Mouse (Mus musculus): ENCODE measurements at regions not wholly inside any gene's neighbourhood (a gene's known extent, or its start where the extent isn't known, plus 50 kb on each side); places are given as distances from the start of the nearest gene placed in this dataset.

DNA sequence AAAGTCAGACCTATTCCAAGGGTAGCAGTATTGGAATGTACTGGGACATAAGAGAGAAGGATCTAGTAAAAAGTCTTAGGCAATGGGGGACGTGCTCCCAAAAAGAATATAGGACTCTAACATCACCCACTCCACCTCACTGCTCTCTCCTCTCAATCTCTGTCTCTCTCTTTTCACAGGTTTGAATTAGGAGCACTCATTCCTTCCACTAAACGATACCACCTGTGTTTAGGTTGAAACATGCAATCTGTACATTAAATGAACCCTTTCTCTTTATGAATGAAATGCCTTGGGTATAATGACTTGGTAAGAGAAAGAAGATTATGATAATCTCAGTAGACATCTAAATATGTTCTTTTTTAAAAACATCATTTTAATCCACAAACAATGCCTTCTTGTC lies 129.4 kb downstream of the Zpld1 start:
- 81% methylated on average over 2 of the region's 2 CpGs for WGBS
- no peak for DNase-seq
- no peak for TF ChIP-seq CTCF (IDR thresholded peaks at IDR 0.05; ENCODE audit: insufficient read depth, low read length)
- no peak for TF ChIP-seq POLR2A (IDR thresholded peaks at IDR 0.05; ENCODE audit: borderline replicate concordance, extremely low read depth, low read depth, low read length)
- Histone ChIP-seq H3K4me1 (ENCODE audit: control insufficient read depth, insufficient read depth, low read length) (no peaks in the 10 kb centered on the region), H3K4me3 (replicated peaks; ENCODE audit: extremely low read depth, low read depth, low read length) (no peak overlapping the region)

DNA sequence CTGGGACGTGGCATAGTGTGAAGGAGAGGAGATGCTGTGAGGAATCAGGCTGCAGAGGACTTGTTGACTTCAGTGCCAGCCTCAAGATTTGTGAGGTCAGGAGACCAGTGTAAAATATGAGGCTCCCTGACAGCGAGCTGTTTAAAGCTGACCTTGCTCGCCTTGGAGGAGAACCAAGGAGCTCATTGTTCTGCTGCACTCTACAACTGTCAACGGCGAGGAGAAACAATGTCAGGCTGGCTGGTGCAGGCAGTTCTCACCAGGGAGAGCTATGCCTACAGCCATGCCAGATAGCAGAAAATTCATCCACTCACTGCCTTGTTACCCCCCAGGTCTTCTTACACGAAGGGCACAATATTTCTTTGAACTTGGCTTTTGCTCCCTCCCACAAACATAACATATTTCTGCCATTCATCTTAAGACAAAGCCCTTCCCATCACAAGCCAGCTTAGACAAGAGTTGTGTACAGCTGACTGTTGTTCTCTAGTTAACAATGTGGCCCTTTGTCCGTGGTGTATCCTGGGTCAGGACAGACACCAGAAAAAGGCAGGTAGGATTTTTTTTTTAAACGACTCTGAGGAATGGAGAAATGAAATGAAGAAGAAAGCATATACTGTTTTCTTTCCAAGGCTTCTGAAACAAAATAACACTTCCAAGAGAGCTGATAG lies 131.5 kb downstream of the Zpld1 start:
- 51% methylated on average over 8 of the region's 8 CpGs for WGBS
- DNase-seq: no peak
- H3K4me3 ChIP-seq (replicated peaks; ENCODE audit: extremely low read depth, low read depth, low read length): no peak overlapping the region
- H3K4me1 ChIP-seq (ENCODE audit: control insufficient read depth, insufficient read depth, low read length): no peaks in the 10 kb centered on the region
- TF ChIP-seq CTCF (IDR thresholded peaks at IDR 0.05; ENCODE audit: insufficient read depth, low read length): no peak
- TF ChIP-seq POLR2A (IDR thresholded peaks at IDR 0.05; ENCODE audit: borderline replicate concordance, extremely low read depth, low read depth, low read length): no peak

DNA sequence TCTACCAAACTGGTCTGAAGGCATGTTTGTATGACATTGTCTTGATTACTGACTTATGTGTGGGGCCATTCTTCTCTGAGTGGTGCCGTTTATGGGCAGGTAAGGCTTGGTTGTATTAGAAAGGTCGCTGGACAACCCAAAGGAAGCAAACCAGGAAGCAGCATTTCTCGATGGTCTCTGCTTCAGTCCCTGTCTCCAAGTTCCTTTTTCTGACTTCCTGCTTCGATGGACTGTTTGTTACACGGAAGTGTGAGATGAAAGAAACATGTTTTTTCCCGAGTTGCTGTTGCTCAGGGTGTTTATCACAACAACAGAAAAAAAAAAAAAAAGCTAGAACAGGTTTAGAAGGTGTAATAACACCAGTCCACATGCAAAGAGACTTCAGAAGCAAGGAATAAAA lies 134.9 kb downstream of the Zpld1 start:
- TF ChIP-seq POLR2A (IDR thresholded peaks at IDR 0.05; ENCODE audit: borderline replicate concordance, extremely low read depth, low read depth, low read length): no peak
- no peak for TF ChIP-seq CTCF (IDR thresholded peaks at IDR 0.05; ENCODE audit: insufficient read depth, low read length)
- no peaks in the 10 kb centered on the region for H3K4me1 ChIP-seq (ENCODE audit: control insufficient read depth, insufficient read depth, low read length)
- WGBS: 48% methylated on average over 6 of the region's 6 CpGs
- DNase-seq: no peak
- no peak overlapping the region for H3K4me3 ChIP-seq (replicated peaks; ENCODE audit: extremely low read depth, low read depth, low read length)

DNA sequence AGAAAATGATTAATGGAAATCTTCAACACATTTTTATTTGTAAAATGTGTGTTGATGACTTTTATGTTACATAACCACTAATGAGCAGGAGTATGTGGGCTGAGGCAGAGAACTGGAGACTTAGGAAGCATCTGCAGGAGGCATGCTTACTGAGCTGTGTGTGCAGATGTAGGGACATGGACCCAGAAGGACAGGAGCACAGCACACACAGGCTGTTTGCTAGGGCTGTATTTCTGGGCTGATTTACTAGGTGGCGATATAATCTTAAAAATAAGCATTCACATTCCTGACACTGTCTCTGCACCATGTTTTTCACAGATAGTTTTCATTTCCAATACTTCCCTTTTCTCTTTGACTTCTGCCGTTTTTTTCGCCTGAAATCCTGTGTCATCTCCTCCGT lies 146.1 kb downstream of the Zpld1 start:
- no peak for DNase-seq

DNA sequence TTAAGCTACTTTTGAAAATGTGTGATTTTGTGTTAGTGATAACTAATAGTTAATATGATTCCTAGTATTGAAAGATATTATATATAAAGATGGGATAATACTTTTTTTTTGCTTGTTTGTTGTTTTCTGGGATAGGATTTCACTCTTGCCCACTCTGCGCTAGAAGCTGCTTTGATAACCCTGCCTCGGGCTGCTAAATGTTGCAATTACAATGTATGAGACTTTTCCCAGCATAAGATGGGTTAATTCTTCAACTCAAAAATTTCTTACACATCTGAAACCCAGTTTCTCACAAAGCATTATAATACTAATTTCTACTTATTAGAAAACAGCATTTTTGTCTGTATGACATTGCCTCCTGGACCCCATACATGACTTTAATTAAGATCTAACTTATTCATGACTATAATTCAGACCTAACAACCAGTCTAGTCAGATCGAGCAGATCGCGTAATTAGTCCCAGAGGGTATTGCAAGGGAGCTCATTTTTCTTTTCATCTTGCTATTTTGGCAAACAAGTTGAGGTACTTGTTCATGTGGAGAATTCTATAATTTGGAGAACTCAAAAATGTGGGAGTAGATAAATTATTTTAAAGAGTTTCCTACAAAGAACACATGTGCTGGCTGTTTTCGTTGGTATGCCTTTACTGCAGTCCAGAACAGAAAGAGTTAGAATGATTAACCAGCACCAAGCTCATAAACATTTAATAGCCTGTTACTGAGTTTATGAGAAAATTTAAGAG lies 155.2 kb downstream of the Zpld1 start:
- no peak for DNase-seq
- Histone ChIP-seq H3K4me3 (replicated peaks; ENCODE audit: extremely low read depth, low read depth, low read length) (no peak overlapping the region), H3K4me1 (ENCODE audit: control insufficient read depth, insufficient read depth, low read length) (no peaks in the 10 kb centered on the region)
- WGBS: 87% methylated on average over 6 of the region's 6 CpGs
- TF ChIP-seq POLR2A (IDR thresholded peaks at IDR 0.05; ENCODE audit: borderline replicate concordance, extremely low read depth, low read depth, low read length) (no peak), CTCF (IDR thresholded peaks at IDR 0.05; ENCODE audit: insufficient read depth, low read length) (no peak)

More for the DNA sequence above, 146.1 kb downstream of the Zpld1 start:
- TF ChIP-seq POLR2A (IDR thresholded peaks at IDR 0.05; ENCODE audit: borderline replicate concordance, extremely low read depth, low read depth, low read length): no peak
- TF ChIP-seq CTCF (IDR thresholded peaks at IDR 0.05; ENCODE audit: insufficient read depth, low read length): peak; percentile 21; the same call in 1 of the 2 replicates
- Histone ChIP-seq H3K4me1 (ENCODE audit: control insufficient read depth, insufficient read depth, low read length) (no peaks in the 10 kb centered on the region), H3K4me3 (replicated peaks; ENCODE audit: extremely low read depth, low read depth, low read length) (no peak overlapping the region)
- 34% methylated on average over 4 of the region's 4 CpGs for WGBS

- no peak for DNase-seq
- no peak overlapping the region for H3K4me3 ChIP-seq (replicated peaks; ENCODE audit: extremely low read depth, low read depth, low read length)
- no peaks in the 10 kb centered on the region for H3K4me1 ChIP-seq (ENCODE audit: control insufficient read depth, insufficient read depth, low read length)
- TF ChIP-seq CTCF (IDR thresholded peaks at IDR 0.05; ENCODE audit: insufficient read depth, low read length) (no peak), POLR2A (IDR thresholded peaks at IDR 0.05; ENCODE audit: borderline replicate concordance, extremely low read depth, low read depth, low read length) (no peak)
Observed at GRCm38 (mm10) chr16:55134961-55135360, 162.8 kb downstream of the Zpld1 start.

- TF ChIP-seq CTCF (IDR thresholded peaks at IDR 0.05; ENCODE audit: insufficient read depth, low read length): no peak
- TF ChIP-seq POLR2A (IDR thresholded peaks at IDR 0.05; ENCODE audit: borderline replicate concordance, extremely low read depth, low read depth, low read length): no peak
- 91% methylated on average over 1 of the region's 1 CpGs for WGBS
- Histone ChIP-seq H3K4me1 (ENCODE audit: control insufficient read depth, insufficient read depth, low read length) (no peaks in the 10 kb centered on the region), H3K4me3 (replicated peaks; ENCODE audit: extremely low read depth, low read depth, low read length) (no peak overlapping the region)
- DNase-seq: no peak
Observed at GRCm38 (mm10) chr16:55097651-55098050, 200.1 kb downstream of the Zpld1 start.

DNA sequence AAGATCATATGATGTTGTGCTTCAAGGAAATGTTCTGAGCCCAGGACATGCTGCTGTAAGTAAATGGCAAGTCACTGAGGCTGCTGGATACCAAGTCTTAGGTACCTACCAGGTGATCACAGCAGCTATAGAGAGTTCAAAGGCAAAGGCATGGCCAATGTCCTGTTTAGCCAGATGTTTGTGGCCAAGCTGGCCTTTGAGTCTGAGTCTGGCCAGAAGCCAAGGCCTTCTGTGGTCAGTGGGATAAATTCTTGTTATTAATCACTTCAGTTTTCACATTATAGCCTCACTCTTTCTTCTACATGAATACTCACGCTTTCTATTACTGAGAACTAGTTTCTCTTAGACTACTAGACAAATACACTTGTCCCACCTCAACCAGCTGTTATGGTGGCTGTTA lies 210.3 kb downstream of the Zpld1 start:
- Histone ChIP-seq H3K4me1 (ENCODE audit: control insufficient read depth, insufficient read depth, low read length) (no peaks in the 10 kb centered on the region), H3K4me3 (replicated peaks; ENCODE audit: extremely low read depth, low read depth, low read length) (no peak overlapping the region)
- TF ChIP-seq CTCF (IDR thresholded peaks at IDR 0.05; ENCODE audit: insufficient read depth, low read length): no peak
- TF ChIP-seq POLR2A (IDR thresholded peaks at IDR 0.05; ENCODE audit: borderline replicate concordance, extremely low read depth, low read depth, low read length): no peak
- WGBS: 73% methylated on average over 1 of the region's 1 CpGs
- no peak for DNase-seq

DNA sequence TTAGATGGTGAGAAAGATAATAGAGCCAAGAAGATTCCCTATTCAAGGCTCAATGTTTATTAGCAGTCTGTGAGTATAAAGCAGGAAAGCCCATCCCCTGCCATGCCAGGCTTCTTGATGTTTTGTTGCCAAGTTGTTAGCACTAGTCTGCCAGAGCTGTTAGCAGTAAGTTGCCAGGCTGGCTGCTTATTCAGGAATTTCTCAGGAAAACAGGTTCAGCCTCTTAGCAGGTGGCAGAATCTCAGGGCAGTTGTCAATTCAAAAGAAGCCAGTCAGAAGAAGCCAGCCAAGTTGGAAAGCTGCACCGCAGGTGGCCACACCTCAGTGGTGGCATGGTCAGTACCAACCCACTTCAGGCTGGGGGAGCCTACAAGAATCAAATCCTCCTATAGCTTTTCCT lies 221.6 kb downstream of the Zpld1 start:
- no peak for DNase-seq
- no peak overlapping the region for H3K4me3 ChIP-seq (replicated peaks; ENCODE audit: extremely low read depth, low read depth, low read length)
- no peaks in the 10 kb centered on the region for H3K4me1 ChIP-seq (ENCODE audit: control insufficient read depth, insufficient read depth, low read length)
- TF ChIP-seq CTCF (IDR thresholded peaks at IDR 0.05; ENCODE audit: insufficient read depth, low read length) (no peak), POLR2A (IDR thresholded peaks at IDR 0.05; ENCODE audit: borderline replicate concordance, extremely low read depth, low read depth, low read length) (no peak)
- WGBS: 81% methylated on average over 1 of the region's 1 CpGs

- DNase-seq: no peak
- WGBS: 86% methylated on average over 6 of the region's 6 CpGs
- TF ChIP-seq POLR2A (IDR thresholded peaks at IDR 0.05; ENCODE audit: borderline replicate concordance, extremely low read depth, low read depth, low read length) (no peak), CTCF (IDR thresholded peaks at IDR 0.05; ENCODE audit: insufficient read depth, low read length) (no peak)
- Histone ChIP-seq H3K4me1 (ENCODE audit: control insufficient read depth, insufficient read depth, low read length) (no peaks in the 10 kb centered on the region), H3K4me3 (replicated peaks; ENCODE audit: extremely low read depth, low read depth, low read length) (no peak overlapping the region)
Observed at GRCm38 (mm10) chr16:55039777-55040176, 258.0 kb downstream of the Zpld1 start.
